Mouse (Mus musculus) bone marrow macrophage, adult 2 months (primary cell): ENCODE measurements around the gene Tldc2.

ENCODE experiments used
- CTCF ChIP-seq: IDR thresholded peaks from 2 replicates; pipeline ENCODE4 v1.5.1; 2012; ENCODE audit warnings: low read depth, mild to moderate bottlenecking, low read length, moderate library complexity
- POLR2A ChIP-seq: IDR thresholded peaks from 2 replicates; pipeline ENCODE4 v1.6.1; 2012; ENCODE audit warnings: mild to moderate bottlenecking, low read depth, low read length, borderline replicate concordance

GRCm38 (mm10) chr2:157081331-157081730 lies 5.5 kb upstream of the Tldc2 start:
- no peak for TF ChIP-seq CTCF
- TF ChIP-seq POLR2A = no peak
